Mouse (Mus musculus) retina, postnatal 1 day (tissue): ENCODE data around the gene Ptpn7.
"Not testable (repeated sequence)": the region's sequence is repeated elsewhere in the genome, so short reads cannot be mapped to it uniquely, and the experiment has no call there.

ENCODE experiments used
- DNase-seq: peaks from one replicate; pipeline ENCODE4 v3.0.0-alpha.2; 2012

Gene Ptpn7

DNA sequence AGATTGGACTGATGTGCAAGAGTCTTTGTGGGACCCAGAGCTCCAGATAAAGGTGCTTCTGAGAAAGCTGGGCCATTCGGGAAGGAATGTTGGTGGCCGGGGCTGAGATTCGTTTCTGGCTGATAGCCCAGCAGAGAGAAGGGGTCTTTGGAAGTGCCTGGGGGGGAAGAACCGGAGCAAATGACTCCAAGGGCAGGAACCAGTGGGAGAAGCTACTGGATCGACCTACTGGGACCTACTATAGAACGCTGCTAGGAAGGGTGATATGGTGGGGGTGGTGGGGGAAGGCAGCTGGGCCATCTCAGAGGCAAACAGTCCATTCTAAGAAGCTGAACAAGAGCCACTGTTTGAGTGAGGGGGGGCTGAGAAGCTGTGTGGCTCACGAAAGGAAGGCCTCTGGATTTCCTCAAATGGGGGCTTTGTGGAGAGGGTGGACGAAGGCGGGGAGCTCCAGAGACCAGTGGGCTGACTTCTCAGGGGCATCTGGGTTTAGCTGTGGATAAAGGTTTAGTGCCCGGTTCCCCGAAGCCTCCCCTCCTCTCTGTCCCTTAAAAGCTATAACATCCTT is 27.1 kb downstream of the Ptpn7 start:
- no peak for DNase-seq

DNA sequence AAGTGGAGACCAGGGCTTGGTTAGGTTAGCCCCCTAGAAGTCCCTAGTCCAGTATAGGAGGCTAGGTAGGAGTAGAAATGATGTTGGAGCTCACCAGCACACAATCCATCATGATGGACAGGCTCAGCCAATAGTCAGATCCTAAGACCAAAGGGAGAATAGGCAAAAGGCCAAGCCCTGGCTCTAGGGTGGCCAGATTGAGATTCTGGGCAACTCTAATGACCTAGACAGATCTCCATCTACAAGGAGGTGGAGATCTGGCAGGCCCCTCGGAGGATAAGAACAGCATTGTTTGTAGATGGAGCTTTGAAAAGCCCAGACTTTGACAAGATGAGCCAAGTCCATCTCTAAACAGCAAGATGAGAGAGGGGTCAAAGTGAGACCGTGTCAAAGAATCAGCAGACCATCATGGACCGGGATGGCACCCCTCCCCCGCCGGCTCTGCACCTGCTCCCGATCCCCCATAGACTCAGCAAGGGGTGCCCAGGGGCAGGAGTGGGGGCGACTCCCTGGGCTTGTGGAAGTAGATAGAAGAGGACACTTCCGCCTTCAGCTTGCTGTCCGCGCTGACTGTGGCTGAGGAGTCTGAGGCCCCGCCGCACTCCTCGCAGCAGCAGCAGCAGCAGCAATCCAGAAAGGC is 28.0 kb downstream of the Ptpn7 start:
- DNase-seq, result no peak

DNA sequence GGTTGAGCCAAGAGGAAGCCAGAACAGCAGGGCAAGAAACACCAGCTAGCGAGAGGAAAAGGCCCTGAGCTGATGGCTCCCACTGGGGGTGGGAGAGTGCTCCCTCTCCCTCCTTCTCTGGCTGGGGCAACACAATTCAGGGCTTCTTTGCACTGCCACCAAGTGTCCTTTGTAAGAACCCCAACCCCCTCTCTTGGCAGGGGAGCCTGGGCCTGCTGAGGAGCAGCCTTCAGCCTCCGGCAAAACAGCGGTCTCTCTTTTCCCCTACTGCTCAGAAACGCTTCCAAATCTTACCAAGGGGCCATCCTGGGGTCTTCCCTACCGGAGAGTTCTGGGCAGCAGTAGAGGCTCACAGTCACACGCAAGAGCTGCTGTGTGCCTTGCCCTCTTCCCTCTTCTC is 30.2 kb downstream of the Ptpn7 start:
- DNase-seq, result no peak

DNA sequence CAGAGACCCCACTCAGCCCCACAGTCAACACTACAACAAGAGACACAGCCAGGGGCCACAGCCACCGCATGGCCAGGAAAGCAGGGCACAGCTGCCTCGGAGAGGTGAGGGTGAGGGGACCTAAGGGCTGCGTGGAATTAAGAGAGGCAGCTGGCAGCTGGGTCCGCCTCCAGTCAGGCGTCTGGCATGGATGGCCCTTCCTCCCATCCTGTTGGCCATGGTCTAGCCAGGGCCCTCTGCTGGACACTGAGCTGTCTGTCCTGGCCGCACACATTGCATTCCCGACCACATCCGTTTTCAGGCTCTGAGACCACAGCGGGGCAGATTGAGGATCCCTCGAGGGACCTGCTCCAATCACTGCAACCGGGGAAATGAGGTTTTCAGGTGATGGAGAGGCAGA is 34.9 kb downstream of the Ptpn7 start, which contains the start of gene Gpr37l1:
Gene Gpr37l1, minus strand, starts transcription at position 247 of the 400 bp plus-strand sequence.
- DNase-seq, result no peak

DNA sequence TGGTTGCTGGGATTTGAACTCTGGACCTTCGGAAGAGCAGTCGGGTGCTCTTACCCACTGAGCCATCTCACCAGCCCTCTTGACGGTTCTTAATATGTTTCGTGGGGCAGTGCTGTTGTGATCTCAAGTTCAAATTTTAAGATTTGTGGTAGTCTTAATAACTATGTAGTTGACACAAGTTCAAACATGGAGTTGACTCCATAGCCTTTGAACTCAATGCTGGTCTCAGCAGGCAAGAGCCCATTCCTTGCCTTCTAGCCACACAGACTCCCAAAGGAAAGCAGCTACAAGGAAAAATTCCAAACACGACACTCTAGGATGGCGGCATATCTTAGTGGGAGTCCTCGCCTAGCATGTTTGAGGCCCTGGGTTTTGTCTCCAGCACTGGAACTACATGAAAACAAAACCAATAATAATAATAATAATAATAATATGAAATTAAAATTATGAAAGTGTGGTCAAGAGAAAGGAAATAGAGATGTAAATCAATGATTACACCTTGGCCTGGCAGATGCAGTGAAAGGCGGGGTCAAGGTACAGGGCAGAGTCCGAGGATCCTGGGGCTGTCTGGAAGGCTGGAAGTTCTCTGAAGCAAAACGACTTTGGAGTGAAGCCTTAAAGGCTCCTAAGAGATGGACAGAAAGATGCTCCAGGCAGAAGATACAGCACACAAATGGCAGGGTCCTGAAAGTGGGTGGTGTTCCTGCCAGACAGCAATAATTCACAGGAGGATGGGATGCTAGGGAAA is 36.1 kb downstream of the Ptpn7 start:
- DNase-seq, result no peak

DNA sequence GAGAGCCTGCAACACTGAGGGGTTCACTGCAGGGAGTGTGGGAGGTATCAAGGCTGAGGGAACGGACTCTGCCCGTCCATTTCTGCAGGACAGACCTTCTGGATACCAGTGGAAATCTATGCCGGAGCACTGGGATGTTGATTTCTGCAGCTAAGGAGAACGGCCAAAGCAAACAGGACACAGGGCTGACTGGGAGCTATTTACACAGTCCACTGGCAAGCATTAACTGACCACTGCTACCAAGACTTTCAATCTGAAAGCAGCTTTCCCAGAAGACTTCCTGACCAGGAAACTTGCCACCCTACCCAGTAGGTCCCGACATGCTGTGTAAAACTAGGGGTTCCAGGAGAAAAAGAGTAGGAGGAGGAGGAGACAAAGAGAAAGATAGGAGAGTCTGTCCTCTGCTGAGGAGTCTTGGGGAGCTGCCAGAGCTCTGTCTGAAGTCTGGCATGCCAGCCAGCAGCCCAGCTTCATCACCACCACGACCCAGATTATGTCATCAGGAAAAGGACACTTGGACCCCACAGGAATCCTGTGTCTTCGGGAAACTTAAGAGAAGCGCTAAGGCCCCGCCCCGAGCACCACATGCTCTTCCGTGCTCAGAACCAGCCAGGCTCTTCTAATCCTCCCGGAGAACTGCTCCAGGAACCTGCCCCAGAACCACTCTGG is 37.2 kb downstream of the Ptpn7 start:
- no peak for DNase-seq

DNA sequence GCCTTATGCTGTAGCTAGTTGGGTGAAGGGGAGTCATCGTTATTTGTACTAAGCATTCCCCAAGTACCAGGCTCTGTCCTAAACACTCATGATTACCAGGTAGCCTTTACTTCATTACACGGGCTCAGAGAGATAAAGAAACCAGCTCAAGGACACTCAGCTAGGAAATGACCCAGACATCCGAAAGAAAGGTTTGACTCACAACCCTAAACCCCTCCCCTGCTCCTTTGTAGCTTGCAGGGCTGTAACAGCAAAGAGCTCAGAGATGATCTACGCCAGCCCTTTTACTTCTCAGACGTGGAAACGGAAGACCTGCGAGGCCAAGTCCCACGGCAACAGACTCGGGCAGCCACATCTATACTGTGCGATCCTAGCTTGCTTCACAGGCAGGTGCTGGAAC is 37.8 kb downstream of the Ptpn7 start:
- no peak for DNase-seq

DNA sequence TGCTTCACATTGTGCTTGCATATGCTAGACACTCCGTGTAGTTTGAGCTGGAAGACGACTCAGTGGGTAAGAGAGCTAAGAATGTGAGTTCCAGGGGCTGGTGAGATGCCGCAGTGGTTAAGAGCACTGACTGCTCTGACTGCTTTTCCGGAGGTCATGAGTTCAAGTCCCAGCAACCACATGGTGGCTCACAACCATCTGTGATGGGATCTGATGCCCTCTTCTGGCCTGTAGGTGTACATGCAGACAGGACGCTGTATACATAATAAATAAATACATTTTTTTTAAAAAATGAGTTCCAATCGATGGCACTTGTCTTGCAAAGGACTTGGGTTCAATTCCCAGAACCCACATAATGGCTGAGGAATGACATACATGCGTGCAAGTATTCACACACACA is 38.7 kb downstream of the Ptpn7 start:
- DNase-seq, result no peak

DNA sequence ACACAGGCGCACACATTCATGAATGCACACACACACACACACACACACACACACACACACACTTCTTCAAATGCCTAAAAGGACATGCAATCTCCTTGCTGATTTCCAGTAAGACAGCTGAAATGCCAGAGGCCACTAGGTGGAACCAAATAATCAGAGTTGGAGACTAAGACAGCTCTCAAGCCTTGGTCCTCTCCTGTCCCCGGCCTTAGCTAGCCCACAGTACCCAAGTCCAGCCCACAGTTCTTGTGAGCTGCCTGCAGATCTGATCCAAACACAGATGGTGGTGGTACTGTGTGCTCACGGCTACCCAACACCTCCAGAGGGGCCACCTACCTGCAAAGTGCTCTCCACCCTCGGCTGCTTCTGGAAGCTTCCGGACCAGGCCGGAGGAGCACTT is 39.5 kb downstream of the Ptpn7 start:
- DNase-seq, result peak; percentile 88

DNA sequence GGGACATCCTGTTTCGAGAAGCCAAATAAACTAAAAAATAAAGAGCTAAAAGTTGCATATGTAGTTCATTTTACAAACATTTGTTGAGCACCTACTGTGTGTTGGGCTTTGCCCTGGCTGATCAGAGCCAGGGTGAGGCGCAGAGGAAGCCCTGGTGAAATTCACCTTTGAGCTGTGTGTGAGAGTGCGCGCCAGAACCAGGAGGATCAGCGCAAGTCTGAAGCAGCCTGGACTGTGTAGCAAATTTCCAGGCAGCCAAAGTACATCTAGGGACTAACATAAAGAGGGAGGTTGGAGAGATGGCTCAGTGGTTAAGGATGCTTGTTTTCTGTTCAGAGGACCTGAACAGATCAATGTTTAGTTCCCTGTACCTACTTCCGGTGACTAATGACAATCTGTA is 40.8 kb downstream of the Ptpn7 start:
- DNase-seq, result no peak

DNA sequence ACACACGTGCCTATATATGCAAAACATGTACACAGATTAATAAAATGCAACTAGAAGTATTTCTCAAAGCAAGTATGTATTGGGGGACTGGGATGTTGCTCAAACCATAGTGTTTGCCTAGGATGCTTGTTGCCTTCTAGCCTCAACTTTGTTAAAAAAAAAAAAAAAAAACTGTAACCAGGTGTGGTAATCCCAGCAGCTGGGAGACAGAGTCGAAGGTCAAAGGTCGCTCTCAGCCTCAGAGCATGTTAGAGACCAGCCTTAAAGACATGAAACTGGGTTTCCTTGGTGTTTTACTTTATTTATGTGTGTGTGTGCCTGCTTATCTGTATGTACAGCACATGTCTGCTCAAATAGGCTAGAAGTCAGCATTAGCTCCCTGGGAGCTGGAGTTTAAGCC is 42.7 kb downstream of the Ptpn7 start:
- no peak for DNase-seq

DNA sequence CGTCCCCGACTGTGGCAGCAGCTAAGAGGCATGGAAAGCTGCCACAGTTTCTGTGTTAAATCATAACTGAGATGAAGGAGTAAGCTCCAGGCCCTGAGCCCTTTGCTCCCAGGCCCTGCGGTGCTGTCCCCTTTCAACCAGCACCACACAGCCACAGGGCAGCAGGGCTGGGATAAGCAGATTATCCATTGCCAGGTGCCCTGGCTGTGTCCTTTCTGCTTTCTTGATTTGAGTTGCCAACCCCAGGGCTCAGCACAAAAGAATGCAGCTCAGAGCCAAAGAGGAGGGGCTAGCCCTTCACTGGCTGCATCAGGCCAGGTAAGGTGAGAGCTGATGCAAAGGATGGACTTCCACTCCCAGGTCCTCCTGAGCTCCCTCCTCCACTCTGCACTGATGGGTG is 45.2 kb downstream of the Ptpn7 start:
- no peak for DNase-seq

DNA sequence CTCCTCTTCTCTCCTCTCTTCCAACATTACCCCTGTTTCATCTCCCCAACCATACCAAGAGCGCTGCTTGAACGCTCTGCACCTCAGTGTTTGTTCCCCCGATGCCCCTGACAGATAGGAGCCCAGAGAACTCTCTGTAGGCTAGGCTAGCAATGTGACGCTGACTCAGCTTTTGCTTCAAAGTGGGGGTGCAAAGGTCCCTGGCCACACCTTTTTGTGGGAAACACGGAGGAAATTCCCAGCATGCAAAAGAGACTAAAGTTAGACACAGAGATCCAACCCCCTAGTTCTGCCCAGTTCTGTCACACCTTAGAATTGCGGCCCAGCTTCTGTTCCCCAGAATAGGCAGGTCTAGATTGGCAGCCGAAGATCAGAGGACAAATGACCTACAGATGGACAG is 46.4 kb downstream of the Ptpn7 start:
- DNase-seq, result no peak

DNA sequence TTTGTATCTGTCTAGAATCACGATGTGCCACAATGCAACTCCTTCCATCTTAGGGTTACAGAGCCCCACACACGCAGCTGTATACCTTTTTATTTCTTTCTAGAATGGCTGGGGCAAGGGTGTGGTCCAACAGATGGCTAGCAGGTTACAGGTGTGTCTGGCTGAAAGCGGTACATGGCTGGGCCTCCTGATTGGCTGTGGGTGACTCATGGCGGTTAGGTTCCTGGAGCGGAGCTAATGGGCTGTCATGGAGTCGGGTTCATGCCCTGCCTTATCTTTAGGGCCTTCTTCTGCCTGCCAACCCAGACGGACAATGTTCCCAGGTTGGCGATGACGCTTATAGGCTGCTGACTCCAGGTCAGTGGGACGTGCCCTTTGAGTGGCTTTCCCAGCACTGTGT is 48.3 kb downstream of the Ptpn7 start:
- no peak for DNase-seq

DNA sequence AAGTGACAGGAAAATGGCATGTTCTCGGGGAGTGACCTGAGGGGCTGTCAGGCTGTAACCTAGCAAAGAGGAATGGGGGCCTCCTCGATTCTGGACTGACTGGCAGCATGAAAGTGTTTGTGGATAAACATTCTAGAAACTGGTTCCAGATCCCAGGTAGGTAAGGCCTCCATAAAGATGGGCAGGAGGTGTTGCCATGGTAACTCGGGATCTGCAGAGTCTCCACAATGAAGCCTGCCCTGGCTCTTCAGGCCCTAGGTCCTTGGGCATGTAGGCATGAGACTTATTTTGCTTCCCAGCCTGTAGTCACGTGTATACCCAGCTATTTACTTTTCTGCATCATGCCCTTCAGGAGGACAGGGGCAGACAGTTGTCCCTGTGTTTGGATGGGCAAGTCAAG is 48.8 kb downstream of the Ptpn7 start:
- DNase-seq, result no peak

DNA sequence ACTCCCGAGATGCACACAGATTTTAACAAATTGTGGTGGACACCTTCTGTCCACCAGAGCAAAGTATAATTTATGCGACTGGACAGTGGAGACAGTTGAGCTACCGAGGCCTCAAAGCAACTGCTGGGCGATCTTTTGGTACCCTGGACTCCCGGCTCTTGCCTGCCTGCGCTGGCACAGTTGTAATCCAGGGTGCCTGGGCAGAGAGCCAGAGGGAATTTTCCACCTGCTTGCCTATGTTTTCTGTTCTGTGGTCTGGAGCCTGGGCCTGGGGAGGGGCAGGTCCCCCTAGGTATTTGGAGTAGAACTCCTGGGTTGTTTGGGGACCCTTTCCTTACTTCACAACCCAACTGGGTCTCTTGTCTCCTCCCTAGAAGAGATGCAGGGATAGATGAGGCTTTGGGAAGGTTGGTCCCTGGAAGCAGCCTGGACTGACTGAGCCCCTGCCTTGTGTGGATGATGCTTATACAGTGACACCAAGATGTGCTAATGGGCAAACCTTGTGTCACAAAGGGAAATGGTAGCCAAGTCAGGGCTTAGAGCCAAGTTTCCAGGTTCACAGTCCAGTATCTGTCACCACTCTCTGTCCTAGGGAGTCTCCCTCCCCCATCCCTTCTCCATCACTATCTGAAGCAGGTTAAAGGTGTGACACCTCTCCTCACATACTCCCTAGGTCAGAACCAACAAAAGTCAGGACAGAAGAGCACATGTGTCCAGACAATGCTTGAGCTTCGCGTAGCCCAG is 49.6 kb downstream of the Ptpn7 start:
- DNase-seq, result no peak

DNA sequence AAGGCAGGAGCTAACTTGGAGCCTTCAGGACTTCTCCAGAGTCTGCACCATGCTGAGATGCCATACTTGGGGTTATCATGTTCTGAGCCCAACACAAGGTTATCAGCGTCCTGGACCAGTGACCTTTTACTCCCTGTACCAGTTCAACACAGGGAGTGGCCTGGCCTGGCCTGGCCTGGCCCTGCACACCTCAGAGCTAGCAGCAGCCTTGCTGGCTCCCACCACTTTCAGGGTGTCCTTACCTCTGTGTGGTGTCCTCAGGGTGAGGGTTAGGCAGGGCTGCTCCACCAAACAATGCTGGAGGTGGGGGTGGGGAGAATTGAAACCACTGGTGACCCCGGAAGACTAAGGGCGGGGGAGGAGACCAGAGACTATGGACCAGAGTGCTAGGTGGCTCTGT is 50.5 kb downstream of the Ptpn7 start:
- DNase-seq, result no peak

DNA sequence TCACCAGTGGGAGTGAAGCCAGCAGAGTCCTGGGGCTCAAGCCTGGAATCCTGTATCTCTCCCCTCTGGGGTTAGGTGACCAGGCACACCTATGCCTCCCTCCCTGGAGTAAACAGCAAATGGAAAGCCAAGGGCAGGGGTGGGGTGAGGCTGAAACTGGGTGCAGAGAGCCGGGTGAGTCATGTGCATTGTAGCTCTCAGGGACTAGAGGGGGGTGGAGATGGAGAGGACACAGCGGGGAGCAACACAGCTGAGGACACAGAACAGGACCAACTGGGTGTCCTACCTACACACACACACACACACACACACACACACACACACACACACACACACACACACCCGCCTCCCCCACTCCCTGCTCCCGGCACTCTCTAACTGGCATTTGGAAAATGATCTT is 50.9 kb downstream of the Ptpn7 start:
- no peak for DNase-seq

DNA sequence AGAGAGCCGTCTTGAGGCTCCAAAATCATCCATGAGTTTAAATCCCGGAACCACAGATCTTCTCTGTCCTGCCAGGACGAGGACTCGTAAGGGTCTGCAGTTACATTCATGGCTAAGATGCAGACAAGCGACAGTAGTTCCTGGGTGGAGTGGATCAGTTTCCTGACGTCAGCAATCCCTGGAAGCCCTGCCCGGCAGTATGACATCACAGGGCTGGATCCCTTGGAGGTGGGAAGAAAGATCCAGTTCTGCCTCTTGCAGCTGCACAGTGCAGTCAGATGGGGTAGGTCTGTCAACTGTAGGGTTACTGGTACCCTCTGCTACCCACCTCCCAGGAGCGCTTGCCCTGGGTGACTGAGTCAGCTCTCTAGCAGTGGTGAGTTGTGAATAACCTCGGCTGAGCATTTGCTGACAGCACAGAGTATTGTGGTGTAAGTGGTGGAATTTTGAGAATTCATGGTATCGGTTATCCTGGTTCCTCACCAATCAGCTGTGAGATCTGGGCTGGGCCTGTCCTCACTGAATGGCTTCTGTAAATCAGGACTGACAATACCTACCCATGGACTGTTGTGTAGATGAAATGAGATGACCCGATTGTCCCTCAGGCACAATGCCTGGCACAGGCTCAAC is 51.6 kb downstream of the Ptpn7 start:
- DNase-seq, result no peak

DNA sequence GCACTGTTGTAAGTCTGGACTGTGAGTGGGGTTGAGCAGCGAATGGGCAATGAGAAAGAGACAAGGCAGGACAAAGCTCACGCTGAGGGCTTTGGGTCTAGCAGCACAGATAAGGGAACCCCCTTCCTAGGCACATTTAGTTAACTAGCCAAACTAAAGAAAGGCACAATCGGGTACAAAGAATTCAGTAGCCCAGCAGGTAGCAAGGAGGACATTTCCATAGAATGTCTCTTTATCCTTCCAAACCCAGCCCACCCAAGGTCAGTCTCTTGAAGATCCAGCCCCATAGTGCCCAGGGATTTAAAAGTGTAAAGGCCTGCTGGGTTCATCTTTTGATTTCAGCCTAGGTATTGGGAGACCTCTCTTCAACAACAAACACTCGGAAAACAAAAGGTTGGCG is 53.4 kb downstream of the Ptpn7 start:
- no peak for DNase-seq

DNA sequence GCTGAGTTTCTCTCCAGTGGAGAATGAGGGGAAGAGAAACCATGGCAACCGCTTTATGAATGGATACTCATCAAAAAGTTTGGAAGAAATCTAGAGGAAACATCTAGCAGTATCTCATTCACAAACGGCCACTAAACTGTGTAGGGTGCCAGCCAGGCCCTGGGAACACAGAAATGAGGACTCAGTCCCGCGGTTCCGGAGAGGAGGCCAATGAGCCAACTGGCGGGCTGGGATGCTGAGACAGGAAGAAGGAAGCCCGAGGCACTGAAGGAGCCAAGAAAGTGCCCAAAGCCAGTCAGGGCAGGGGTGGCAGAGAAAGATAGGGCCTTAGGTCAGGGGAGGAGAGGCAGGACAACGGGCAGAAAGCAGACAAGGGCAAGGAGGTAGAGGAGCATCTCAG is 53.9 kb downstream of the Ptpn7 start:
- DNase-seq, result no peak

DNA sequence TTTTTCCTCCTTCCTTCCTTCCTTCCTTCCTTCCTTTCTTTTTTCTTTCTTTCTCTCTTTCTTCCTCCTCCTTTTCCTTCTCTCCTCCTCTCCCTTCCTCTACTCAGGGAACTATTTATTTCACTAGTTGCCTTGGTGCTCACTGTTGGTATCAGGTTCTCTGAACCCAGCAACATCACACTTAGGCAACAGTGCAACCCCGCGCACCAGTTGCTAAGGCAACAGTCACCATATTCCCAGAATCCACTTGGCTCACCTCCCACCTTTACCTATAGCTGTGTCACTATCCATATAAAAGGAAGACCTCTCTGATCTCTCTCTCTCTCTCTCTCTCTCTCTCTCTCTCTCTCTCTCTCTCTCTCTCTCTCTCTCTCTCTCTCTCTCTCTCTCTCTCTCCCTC is 54.5 kb downstream of the Ptpn7 start:
- DNase-seq, result not testable (repeated sequence)

DNA sequence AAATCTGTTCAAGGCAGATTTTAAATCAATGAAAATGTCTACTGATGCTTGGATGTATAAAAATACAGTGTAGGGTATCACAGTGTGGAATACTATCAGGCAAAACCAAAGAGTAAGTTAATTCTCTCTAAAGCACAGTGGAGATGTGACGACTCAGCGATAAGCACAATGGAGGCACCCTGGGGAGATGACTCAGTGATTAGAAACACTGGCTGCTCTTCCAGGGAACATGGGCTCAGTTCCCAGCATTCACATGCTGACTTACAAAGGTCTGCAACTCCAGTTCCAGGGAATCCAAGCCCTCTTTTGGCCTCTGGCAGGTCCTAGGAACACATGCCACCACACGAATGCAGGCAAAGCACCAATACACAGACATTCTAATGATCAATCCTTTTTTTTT is 55.7 kb downstream of the Ptpn7 start:
- no peak for DNase-seq
